Mouse (Mus musculus) retina, adult 2 months (tissue): ENCODE results near the gene Sel1l.

Source experiments
- DNase-seq: peaks from one replicate; pipeline ENCODE4 v3.0.0-alpha.2; 2012; ENCODE audit warnings: low read depth, low spot score

The Sel1l gene

DNA sequence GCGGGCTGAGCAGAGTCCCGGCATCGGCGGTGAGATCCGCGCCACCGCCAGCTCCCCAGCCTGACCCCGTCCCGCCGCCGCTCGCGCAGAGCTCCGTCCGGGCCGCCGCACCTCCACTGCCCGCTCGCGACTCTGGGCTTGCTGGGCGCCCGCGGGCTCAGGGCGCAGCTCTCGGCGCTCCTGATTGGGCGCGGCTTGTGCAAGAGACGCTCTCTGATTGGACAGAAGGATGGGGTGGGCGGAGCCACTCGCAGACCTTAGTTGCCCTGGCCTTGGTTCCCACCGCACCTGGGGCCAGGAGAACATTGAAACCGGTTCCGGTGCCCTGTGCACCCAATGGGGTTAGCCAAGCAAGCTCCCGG, 70.0 kb downstream of the Sel1l start:
- peak; percentile 72 for DNase-seq

DNA sequence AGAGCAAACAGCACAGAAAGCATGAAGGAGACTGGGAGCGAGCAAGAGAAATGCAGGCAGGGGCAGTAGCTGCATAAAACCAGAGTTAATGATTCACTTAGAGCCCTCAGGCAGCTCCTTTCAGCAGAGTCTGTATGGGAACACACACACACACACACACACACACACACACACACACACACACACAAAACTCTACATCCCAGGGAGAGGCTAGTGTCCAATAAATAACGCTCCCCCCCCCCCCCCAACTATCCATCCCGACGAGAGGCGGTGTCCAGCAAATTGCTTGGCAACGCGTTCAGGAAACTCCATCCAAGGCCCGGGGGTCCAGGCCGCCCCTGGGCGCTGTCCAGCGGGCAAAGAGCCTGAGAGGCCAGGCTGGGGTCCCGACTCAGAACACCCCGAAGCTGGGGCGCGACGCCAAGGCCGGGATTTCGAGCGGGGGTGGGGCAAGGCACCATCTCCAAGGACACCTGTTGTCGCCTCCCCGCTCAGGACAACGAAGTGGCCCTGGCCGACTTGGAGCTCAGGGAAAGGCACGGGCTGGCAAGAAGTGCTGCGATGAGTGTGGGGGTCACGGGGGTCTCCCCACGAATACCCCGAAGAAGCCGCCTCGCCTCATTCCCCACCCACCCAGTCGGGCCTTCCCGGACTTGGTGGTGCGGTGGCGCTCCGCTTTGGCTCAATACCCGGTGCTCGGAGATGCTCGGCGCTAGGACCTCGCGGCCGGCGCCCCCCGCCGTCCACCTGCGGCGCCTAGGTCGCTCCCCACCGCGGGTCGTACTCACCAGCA, 70.5 kb downstream of the Sel1l start:
- DNase-seq = no peak

DNA sequence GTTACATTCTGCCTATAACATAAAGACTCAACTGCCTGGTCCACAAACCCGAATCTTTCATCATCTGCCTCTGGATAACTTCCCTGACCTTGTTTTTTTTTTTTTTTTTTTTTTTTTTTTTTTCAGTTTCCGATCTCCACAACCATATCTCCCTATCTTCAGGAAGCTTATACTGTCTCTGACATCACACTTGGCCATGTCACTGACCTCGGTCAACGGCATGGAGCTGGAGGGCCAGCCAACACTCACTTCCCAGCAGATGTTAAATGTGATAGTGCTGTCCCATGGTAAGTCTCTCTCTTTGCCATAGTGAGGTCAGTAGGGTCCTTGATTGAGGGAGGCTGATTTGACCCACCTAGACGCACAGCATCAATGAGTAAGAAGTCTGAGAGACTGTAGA, 72.6 kb downstream of the Sel1l start:
- no peak for DNase-seq

DNA sequence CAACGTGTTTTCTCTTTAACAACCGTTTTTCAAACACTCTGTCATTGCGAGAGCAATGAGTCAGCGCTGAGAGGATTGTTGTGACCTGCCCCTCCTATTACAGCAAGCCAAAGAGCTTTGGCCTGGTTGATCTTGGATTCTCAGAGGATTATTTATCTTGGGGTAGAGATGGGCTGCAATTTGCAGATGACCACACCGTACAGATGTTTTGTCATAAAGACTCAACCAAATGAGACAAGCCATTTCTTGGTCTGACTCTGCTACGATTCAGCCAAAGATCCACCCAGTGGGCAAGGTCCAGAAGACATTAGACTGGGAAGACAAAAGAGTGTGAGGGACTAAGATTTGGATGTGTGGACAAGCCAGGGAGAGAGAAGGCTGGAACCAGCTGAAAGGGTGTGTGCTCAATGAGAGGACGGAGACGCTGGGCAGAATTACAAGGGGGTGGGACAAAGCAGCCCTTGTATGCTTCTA, 74.1 kb downstream of the Sel1l start:
- no peak for DNase-seq

DNA sequence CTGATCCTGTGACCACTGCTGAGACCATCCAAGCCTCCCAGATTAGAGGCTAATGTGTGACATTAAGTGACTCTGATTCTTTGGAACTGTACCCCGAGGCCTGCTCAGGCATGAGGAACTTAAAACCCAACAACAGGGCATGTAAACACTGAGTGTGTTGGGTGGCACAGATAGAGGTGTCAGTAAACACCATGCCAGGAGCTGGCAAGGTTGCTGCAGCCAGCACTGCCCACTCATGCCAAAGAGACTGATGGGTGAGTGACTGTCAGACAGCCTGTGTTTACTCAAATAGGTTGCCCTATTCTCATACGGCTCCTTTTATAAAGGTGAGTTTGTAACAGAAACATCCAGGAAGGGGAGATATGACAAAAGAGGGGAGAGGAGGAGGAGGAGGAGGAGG, 80.1 kb downstream of the Sel1l start:
- no peak for DNase-seq

DNA sequence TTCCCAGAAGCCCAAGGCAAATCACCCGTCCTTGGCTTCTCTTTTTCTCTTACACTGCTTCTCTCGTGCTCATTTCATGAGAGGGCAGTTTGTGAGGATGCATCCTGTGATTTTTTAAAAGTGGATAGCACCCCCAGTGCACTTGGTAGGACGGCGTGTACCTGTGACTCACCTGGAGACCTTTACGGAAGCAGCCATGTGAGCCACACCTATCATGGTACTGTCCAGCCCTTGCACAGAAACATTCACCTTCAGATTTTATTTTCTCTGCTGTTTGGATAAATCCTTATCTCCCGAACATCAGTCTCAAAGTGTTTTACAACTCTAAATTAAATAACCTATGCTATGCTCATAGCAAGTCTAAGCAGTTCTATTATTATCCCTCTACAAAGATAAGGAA, 80.8 kb downstream of the Sel1l start:
- no peak for DNase-seq

DNA sequence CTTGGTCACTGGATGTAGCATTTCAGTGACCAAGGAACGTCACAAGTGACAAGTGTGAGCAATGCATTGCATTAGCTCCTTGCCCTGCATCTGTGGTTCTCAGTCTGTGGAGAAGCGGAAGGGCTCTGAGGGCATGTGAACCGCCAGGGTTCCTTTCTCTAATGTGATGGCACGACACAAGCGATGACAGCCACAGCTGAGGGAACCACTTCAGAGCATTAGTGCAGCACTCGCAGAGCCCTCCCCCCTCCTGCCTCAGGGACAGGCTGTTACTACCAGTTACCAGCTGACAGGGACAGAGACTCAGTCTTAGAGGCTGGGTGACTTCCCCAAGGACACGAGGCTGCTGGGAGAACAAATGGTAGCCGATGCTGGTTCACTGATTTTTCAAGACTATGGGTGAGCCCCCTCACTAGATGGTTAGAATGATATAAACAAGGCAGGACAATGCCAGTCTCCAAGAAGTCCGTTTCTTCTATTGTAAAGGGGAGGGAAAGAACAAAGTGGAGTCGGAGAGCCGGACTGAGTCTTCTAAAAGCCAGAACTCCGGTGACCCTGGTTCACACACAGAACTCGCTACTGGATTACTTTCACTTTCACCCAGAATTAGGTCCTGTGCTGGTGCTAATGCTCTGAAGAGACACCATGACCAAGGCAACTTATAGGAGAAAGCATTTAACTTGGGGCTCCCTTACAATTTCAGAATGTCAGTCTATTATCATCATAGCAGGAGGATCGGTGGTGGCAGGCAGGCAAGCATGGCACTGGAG, 82.4 kb downstream of the Sel1l start:
- DNase-seq = no peak

DNA sequence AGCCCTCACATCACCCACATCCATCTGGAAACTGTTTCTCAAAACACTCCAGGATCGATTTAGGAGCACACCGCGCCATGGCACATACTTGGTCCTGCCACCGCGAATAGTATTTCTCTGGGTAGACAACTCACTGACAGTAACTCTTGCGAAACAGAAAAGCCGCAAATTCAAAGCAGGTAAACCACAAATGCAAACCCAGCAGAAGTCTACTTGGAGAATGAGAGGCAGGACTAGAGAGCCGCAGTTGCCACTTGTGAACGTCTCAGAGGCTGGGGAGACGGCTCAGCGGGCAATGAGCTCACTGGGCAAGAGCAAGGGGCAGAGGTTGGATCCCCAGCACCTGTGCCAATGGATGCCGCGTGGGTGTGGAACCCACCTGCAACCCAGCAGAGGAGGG, 83.5 kb downstream of the Sel1l start:
- no peak for DNase-seq

DNA sequence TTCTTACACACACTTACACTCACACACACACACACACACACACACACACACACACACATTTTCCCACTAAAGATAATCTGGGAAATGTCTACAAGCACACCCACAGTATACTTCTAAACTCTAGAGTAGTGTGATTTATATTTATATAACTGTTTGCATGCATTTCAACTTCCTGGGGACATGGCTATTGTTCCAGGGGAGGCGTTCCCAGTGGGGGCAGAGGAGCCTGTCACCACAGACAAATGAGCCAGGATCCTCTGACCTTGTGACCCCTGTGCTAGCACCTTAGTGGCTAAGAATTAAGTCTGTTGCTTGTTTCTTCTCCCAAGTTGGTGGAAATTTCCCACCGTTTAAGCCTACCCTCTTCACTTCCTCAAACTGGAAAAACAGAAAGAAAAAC, 83.9 kb downstream of the Sel1l start:
- DNase-seq = no peak

DNA sequence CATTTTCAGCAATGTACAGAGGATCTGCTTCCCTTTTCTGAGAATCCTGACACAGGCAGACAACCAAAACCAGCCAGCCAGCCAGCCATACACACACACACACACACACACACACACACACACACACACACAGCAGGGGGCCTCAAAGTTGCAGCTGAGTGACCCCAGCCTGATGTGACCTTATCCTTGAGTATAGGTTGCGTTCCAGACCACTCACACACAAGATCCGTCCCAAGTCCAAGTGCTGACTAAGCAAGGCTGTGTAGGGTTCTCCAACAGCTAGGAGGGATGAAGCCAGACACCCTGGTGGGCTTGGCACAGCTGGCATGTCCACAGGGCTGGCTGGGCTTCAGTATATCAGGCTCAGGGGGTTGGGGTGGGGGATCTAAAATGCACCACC, 84.5 kb downstream of the Sel1l start:
- no peak for DNase-seq

DNA sequence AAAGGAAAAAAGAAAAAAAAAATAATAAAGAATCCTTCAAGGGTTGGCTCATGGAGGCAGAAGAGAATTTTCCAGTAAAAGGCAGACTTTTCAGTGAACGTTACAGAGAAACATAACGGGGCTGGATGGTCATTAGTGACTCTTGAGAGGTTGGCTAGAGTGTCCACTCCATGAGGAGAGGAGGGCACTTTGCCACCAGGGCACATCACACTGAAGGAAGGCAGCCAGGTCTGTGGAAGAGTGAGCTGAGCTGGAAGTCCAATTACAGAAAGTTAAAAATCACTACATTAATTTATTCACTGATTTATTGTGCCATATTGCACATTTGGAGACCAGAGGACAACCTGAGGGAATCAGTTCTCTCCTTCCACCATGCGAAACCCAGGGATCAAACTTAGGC, 89.1 kb downstream of the Sel1l start:
- DNase-seq = no peak

DNA sequence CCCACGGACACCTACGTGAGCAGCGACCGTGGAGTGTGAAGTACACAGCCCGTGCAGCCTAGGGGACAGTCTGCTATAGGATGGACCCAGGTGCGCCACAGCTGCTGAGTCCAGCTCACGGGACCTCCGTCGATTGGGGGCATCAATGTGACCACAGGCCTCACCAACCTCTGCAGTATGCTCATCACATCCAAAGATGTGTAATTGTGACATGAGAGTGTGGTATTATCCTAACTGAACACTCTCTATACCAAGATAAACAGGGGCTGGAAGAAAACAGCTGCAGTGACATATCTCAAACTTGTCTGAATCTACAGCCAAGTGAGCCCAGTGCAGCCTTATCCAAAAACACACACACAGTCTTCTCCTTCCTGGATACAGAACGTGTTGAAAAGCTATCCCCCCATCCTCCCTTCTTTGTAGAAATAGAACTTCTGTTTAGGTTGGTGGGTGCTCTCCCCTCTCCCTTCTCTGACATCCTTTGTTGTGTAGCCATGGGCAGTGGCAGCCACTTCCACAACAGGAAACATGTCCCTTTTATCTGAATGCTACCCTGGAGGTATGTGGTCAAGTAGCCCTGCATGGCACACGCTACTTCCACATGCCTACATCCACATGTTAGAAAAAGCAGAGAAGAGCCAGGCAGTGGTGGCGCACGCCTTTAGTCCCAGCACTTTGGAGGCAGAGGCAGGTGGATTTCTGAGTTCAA, 90.9 kb downstream of the Sel1l start:
- DNase-seq = no peak

DNA sequence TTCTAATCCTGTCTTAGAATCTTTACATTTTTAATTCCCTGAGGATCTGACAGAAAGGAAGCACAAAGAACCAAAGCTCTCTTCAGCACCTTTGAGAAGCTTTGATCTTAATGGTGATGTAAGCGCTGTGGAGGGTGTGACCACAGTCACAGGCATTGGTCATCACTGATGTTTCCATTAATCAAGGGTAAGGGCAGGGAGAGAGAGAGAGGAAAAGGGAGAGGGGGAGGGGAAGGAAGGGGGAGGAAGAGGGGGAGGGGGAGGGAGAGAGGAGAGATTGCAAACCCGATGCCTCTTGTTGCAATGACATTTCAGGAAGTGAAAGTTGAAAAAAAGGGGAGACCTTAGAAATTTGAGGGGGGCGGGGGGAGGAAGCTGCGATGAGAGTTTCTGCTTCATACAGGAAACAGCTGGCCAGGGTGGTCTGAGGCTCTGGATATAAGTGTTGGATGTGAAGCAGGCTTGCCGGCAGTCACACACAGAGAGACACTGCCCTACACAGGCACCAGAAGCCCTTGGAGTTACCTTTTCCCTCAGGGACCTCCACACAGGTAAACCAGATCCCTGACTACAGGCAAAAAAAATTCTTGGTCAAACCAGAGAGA, 92.3 kb downstream of the Sel1l start:
- no peak for DNase-seq
